Mouse (Mus musculus) stomach, adult 2 months (tissue): ENCODE measurements around the gene Btbd35f14. TPM values are rescaled to one million over a fixed set of nuclear protein-coding genes. Genes with fewer than 3 reads are reported as not detected.

Experiments
- polyA plus RNA-seq: library from polyadenylated mRNA; depleted of rRNA; stranded (reverse); fragments of >200 nt; gene quantifications from 2 replicates; pipeline ENCODE4 v1.2.3, GENCODE M21; 2012; rRNA removed

Btbd35f14 gene
- not detected in 2 replicates for polyA plus RNA-seq

DNA sequence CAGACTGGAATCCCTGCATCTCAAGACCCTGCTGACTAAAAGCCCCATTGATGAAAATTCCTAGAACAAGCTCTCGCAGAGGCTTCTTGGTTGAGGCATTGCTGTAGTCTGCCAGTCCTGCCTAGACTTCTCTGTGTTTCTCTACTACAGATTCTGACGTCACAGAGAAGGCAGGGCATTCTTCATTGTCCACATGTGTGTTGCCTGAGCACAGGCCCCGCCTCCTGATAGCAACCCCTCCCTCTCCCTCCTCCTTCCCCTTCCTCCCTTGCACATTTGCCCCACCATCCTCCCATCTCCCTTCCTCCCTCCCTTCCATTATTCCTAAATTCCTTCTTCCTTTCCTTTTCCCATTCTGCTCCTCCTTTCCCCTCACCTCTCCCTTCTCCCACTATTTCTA lies at the start of gene Btbd35f14:
Gene Btbd35f14, minus strand, starts transcription at position 101 of the 400 bp plus-strand sequence.

DNA sequence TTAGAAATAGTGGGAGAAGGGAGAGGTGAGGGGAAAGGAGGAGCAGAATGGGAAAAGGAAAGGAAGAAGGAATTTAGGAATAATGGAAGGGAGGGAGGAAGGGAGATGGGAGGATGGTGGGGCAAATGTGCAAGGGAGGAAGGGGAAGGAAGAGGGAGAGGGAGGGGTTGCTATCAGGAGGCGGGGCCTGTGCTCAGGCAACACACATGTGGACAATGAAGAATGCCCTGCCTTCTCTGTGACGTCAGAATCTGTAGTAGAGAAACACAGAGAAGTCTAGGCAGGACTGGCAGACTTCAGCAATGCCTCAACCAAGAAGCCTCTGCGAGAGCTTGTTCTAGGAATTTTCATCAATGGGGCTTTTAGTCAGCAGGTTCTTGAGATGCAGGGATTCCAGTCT lies 45.3 kb downstream of the Btbd35f14 start, which contains the start of gene Btbd35f13:
Gene Btbd35f13, plus strand, starts transcription at position 301 of the 400 bp plus-strand sequence.

Other genes with a start within 250 kb of the Btbd35f14 start
- gene Btbd35f15, start 125.0 kb downstream of the Btbd35f14 start, polyA plus RNA-seq, result not detected in 2 replicates
- gene Btbd35f13, start 45.2 kb downstream of the Btbd35f14 start, polyA plus RNA-seq, result not detected in 2 replicates